Mouse (Mus musculus): ENCODE measurements around the gene Aff4. TPM values are rescaled to one million over a fixed set of nuclear protein-coding genes. Genes with fewer than 3 reads are reported as not detected.

The Aff4 gene
- total and polyA plus RNA-seq, 2 experiments from 2014 or later = 90.2 to 103 TPM

DNA sequence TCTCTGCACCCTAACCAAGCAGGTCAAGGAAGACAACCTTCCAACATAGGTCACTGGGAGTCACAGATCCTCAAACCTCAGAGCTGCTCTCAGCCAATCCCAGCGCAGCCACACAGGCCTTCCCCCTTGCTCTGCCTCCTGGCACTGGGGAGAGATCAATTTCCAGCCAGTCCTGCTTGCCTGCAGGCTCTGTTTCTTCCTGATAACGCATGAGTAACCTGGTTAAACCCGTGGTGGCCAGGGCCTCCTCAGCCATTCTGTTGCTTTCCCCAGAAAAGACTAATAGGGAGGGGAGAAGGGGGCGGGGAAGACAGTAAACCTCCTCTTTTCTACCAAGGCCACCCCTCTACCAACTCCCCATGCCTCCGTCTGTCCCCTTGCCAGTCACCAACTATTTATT, 111.1 kb downstream of the Aff4 start:
- H3K4me2 ChIP-seq (ENCODE audit: low read depth, low read length, poor library complexity, severe bottlenecking) = no peak overlapping the region
- WGBS = 27% methylated on average over 5 of the region's 5 CpGs
- H3K27ac ChIP-seq (ENCODE audit: low read depth, low read length) = no peak overlapping the region
- no peaks in the 10 kb centered on the region for H3K9me3 ChIP-seq (ENCODE audit: low read length)
- H3K9ac ChIP-seq (replicated peaks; ENCODE audit: low read length, poor library complexity, severe bottlenecking) = no peak overlapping the region
- no peak overlapping the region for H3K4me3 ChIP-seq (ENCODE audit: low read depth, low read length)
- no peak for DNase-seq (ENCODE audit: low spot score)
- no peaks in the 10 kb centered on the region for H3K36me3 ChIP-seq (ENCODE audit: insufficient read depth, low read length)
- H3K4me1 ChIP-seq (ENCODE audit: insufficient read depth, low read length) = no peaks in the 10 kb centered on the region
- ATAC-seq (ENCODE audit: low FRiP score) = no peak
- H3K27me3 ChIP-seq (ENCODE audit: insufficient read depth, low read length) = peaks cover 64% of the 10 kb centered on the region
- TF ChIP-seq CTCF (IDR thresholded peaks at IDR 0.05) = no peak

DNA sequence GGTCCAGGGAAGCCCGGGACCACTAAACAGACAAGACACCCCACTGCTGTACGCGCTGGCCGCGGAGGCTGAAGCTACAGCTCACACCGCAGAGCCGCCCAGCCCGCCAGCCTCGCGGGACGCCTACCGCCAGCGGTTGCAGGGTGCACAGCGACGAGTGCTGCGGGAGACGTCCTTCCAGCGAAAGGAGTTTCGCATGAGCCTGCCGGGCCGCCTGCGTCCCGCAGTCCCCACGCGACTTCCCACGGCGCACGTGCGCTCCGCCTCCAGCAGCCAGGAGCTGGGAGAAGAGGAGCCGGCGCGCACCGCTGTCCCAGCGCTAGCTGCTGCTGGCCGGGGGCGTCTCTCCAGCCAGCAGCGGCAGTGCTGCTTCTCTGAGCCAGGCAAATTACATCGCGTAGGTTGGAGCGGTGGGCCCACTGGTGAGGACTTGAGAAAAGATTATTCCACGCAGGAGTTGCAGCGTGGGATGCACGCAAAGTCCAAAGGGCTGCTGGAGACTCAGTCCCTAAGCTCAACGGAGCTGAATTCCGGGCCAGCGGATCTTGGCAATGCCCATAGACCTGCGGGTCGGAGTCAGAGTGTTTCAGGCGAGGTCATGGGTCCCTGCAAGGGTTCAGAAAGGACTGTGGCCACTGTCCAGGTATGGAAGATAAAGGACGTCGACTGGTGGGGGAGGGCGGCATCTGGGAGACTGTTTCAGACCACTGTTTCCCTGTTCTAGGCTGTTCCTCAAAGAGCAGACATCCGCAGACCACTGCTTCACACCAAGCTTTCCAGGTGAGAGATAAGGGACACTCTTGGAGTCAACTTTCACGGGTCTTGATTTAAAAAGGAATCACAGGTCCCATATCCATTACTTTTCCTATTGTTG, 113.2 kb downstream of the Aff4 start:
- DNase-seq (ENCODE audit: low spot score) (no peak), ATAC-seq (ENCODE audit: low FRiP score) (no peak)
- Histone ChIP-seq H3K36me3 (ENCODE audit: insufficient read depth, low read length) (no peaks in the 10 kb centered on the region), H3K9me3 (ENCODE audit: low read length) (no peaks in the 10 kb centered on the region), H3K27me3 (ENCODE audit: insufficient read depth, low read length) (peaks cover 50% of the 10 kb centered on the region), H3K4me1 (ENCODE audit: insufficient read depth, low read length) (no peaks in the 10 kb centered on the region), H3K4me2 (ENCODE audit: low read depth, low read length, poor library complexity, severe bottlenecking) (peak overlapping the region; percentile 67), H3K27ac (ENCODE audit: low read depth, low read length) (no peak overlapping the region), H3K4me3 (ENCODE audit: low read depth, low read length) (peak overlapping the region; percentile 33), H3K9ac (replicated peaks; ENCODE audit: low read length, poor library complexity, severe bottlenecking) (no peak overlapping the region; the same call in 1 of the 2 replicates)
- 9% methylated on average over 53 of the region's 55 CpGs for WGBS
- no peak for TF ChIP-seq CTCF (IDR thresholded peaks at IDR 0.05)

DNA sequence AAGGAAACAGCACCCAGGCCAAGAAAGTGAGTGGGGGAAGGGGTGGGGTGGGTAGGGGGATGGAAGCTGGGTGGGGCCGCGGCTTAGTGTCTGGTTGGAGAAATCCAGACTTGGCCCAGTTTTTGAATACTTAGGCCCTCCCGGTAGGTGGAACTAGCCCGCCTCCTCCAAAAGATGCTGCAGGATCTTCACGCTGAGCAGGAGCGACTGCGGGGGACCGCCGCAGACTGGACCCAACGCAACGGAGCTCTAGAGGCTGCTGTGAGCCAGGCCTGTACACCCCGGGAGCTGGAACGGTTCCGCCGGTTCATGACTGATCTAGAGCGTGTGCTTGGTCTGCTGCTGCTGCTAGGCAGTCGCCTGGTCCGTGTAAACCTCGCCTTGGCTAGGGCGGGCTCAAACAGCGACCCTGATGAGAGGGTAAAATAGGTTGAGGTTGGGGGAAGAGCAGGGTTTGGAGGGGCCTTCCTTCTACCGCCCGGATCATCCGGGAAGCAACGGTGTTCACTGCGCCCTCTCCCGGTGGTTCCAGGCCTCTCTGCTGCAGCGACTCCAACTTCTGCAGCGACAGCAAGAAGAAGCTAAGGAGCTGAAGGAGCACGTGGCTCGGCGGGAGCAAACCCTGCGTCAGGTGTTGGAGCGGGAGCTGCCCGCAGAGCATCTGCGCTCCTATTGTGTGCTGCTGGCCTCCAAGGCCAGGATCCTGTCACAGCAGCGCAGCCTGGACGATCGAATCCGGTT, 115.8 kb downstream of the Aff4 start:
- Histone ChIP-seq H3K27me3 (ENCODE audit: insufficient read depth, low read length) (peaks cover 41% of the 10 kb centered on the region), H3K4me3 (ENCODE audit: low read depth, low read length) (peak overlapping the region; percentile 35), H3K9me3 (ENCODE audit: low read length) (no peaks in the 10 kb centered on the region), H3K4me1 (ENCODE audit: insufficient read depth, low read length) (no peaks in the 10 kb centered on the region), H3K4me2 (ENCODE audit: low read depth, low read length, poor library complexity, severe bottlenecking) (peak overlapping the region; percentile 58), H3K9ac (replicated peaks; ENCODE audit: low read length, poor library complexity, severe bottlenecking) (peak overlapping the region; percentile 13), H3K36me3 (ENCODE audit: insufficient read depth, low read length) (no peaks in the 10 kb centered on the region), H3K27ac (ENCODE audit: low read depth, low read length) (no peak overlapping the region)
- 4% methylated on average over 40 of the region's 40 CpGs for WGBS
- DNase-seq (ENCODE audit: low spot score) = peak; percentile 87
- TF ChIP-seq CTCF (IDR thresholded peaks at IDR 0.05) = peak; percentile 89
- peak; percentile 65; the same call in 1 of the 2 replicates for ATAC-seq (ENCODE audit: low FRiP score)

DNA sequence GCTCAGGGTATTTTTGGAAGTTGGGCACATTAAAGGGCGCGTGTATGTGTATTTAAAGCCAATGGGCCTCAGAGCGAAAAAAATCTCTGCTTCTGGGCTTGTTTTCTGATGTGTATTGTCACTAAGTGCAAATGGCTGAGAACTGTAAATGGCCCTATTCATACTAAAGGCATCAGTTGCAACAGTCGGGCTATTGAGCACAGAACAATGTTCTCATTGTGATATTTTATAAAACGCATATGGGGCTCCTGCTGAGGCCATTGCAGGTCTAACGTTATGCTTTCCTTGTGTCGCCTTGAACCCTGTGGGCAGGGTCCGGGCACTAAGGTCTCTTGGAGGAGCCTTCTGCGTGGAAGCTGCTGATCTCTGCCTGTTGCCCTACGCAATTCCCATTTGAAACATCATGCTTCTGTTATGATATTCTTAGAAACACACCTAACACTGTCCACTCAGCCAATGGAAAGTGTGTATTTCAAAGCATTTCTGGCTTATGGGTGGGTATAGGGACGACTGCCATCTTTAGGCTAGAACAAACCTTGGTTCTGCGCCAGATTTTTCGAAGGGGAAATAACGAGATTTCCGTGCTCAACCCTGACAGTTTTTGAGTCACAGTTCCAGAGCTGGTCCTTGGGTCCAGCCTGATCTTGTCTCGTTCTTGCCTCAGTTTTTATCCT, 118.8 kb downstream of the Aff4 start:
- H3K4me1 ChIP-seq (ENCODE audit: insufficient read depth, low read length) = no peaks in the 10 kb centered on the region
- no peak overlapping the region for H3K9ac ChIP-seq (replicated peaks; ENCODE audit: low read length, poor library complexity, severe bottlenecking)
- no peaks in the 10 kb centered on the region for H3K36me3 ChIP-seq (ENCODE audit: insufficient read depth, low read length)
- 31% methylated on average over 16 of the region's 16 CpGs for WGBS
- peak overlapping the region; percentile 45; the same call in 1 of the 2 replicates for H3K4me2 ChIP-seq (ENCODE audit: low read depth, low read length, poor library complexity, severe bottlenecking)
- H3K9me3 ChIP-seq (ENCODE audit: low read length) = no peaks in the 10 kb centered on the region
- peak overlapping the region; percentile 47; the same call in 1 of the 2 replicates for H3K27ac ChIP-seq (ENCODE audit: low read depth, low read length)
- peaks cover 22% of the 10 kb centered on the region for H3K27me3 ChIP-seq (ENCODE audit: insufficient read depth, low read length)
- ATAC-seq (ENCODE audit: low FRiP score) (no peak), DNase-seq (ENCODE audit: low spot score) (no peak)
- no peak for TF ChIP-seq CTCF (IDR thresholded peaks at IDR 0.05)
- H3K4me3 ChIP-seq (ENCODE audit: low read depth, low read length) = no peak overlapping the region

DNA sequence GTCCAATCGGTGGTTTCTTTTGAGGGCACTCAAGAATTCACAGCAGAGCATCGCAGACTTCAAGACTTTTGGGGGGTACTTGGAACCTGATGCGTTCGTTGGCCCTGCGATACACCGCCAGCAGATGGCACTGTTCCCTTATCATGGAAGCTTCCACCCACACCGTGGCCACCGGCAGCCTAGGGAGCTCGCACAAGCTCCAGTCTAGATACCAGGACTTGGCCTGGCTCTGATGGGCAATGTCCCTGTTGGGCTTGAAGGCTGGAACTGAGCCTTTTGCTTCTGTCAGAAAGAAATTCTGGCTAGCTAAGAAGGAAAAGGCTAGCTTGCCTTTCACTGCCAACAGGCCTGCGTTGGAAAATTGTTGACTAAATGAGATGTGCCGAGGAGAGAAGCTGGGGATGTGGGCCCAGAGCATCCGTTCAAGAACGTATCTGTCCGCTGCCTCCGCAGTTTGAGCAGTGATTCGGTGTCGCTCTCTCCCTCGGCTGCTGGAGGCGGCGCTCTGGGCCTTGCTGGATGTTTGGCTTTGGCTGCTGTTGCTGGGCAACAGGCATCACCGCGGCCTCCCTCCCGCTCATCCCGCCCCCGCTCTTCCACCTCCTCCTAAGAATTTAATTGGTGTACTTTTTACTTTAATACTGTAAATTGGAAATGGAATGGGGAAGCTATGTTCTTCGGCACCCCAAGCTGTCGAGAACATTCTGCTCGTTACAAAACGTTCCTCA, 119.5 kb downstream of the Aff4 start, which contains the start of gene Gm9837:
Gm9837 (minus strand) TSS at position 512 of the 728 bp plus-strand sequence.
- 2% methylated on average over 29 of the region's 29 CpGs for WGBS
- peak; percentile 93 for TF ChIP-seq CTCF (IDR thresholded peaks at IDR 0.05)
- peak within 1 kb of the TSS; percentile 19; the same call in 1 of the 2 replicates for H3K4me3 ChIP-seq (ENCODE audit: low read depth, low read length)
- peak within 1 kb of the TSS; percentile 47 for H3K27ac ChIP-seq (ENCODE audit: low read depth, low read length)
- no peaks in the 10 kb centered on the region for H3K9me3 ChIP-seq (ENCODE audit: low read length)
- H3K36me3 ChIP-seq (ENCODE audit: insufficient read depth, low read length) = no peaks in the 10 kb centered on the region
- peaks cover 15% of the 10 kb centered on the region for H3K27me3 ChIP-seq (ENCODE audit: insufficient read depth, low read length)
- H3K4me2 ChIP-seq (ENCODE audit: low read depth, low read length, poor library complexity, severe bottlenecking) = peak within 1 kb of the TSS; percentile 45
- no peaks in the 10 kb centered on the region for H3K4me1 ChIP-seq (ENCODE audit: insufficient read depth, low read length)
- ATAC-seq (ENCODE audit: low FRiP score) = peak; percentile 80
- peak; percentile 94 for DNase-seq (ENCODE audit: low spot score)
- H3K9ac ChIP-seq (replicated peaks; ENCODE audit: low read length, poor library complexity, severe bottlenecking) = 0 out of 2 replicates have a peak within 1 kb of the TSS, but pooled peaks have one; percentile 36

Small RNAs within 50 kb of the gene (microRNA-seq; reads per million reads assigned to microRNA genes)
- gene Mir6920 (ENCODE audit: borderline number of aligned reads) = 1.3 reads per million

Other genes with a start within 250 kb of the Aff4 start
- gene Hspa4, start 50.4 kb upstream of the Aff4 start, total RNA-seq (2014; rRNA removed) = 93.7 and 112 TPM in 2 replicates
- gene Hspa4, start 50.4 kb upstream of the Aff4 start, polyA plus RNA-seq (2015; fragmentation: Nextera tagmentation; extraction: Ambion mirVana) = 42.8 and 43.3 TPM in 2 replicates
- gene Zcchc10, start 26.2 kb upstream of the Aff4 start, total RNA-seq (2014; rRNA removed) = 0.11 and 0.76 TPM in 2 replicates
- gene Zcchc10, start 26.2 kb upstream of the Aff4 start, polyA plus RNA-seq (2015; fragmentation: Nextera tagmentation; extraction: Ambion mirVana) = 16.3 and 17.4 TPM in 2 replicates
- not detected in 2 replicates for gene Leap2, start 72.3 kb downstream of the Aff4 start, total RNA-seq (2014; rRNA removed)
- gene Leap2, start 72.3 kb downstream of the Aff4 start, polyA plus RNA-seq (2015; fragmentation: Nextera tagmentation; extraction: Ambion mirVana) = not detected in 2 replicates
- 19.6 and 23.8 TPM in 2 replicates for gene Uqcrq, start 80.0 kb downstream of the Aff4 start, total RNA-seq (2014; rRNA removed)
- 860 and 944 TPM in 2 replicates for gene Uqcrq, start 80.0 kb downstream of the Aff4 start, polyA plus RNA-seq (2015; fragmentation: Nextera tagmentation; extraction: Ambion mirVana)
- 0.05 and 5.5 TPM in 2 replicates for gene Gdf9, start 80.2 kb downstream of the Aff4 start, total RNA-seq (2014; rRNA removed)
- 1.1 and 2.3 TPM in 2 replicates for gene Gdf9, start 80.2 kb downstream of the Aff4 start, polyA plus RNA-seq (2015; fragmentation: Nextera tagmentation; extraction: Ambion mirVana)
- gene Gm10447, start 106.3 kb downstream of the Aff4 start, total RNA-seq (2014; rRNA removed) = not detected in 2 replicates
- 0.11 TPM in 2 replicates for gene Gm10447, start 106.3 kb downstream of the Aff4 start, polyA plus RNA-seq (2015; fragmentation: Nextera tagmentation; extraction: Ambion mirVana)
- 5.4 and 10.9 TPM in 2 replicates for gene Shroom1, start 106.4 kb downstream of the Aff4 start, total RNA-seq (2014; rRNA removed)
- gene Shroom1, start 106.4 kb downstream of the Aff4 start, polyA plus RNA-seq (2015; fragmentation: Nextera tagmentation; extraction: Ambion mirVana) = 3.4 and 4.1 TPM in 2 replicates
- not detected in 2 replicates for gene Gm9837, start 119.6 kb downstream of the Aff4 start, total RNA-seq (2014; rRNA removed)
- gene Gm9837, start 119.6 kb downstream of the Aff4 start, polyA plus RNA-seq (2015; fragmentation: Nextera tagmentation; extraction: Ambion mirVana) = not detected in 2 replicates
- not detected in 2 replicates for gene Gm9945, start 129.3 kb downstream of the Aff4 start, total RNA-seq (2014; rRNA removed)
- gene Gm9945, start 129.3 kb downstream of the Aff4 start, polyA plus RNA-seq (2015; fragmentation: Nextera tagmentation; extraction: Ambion mirVana) = 0.33 and 0.43 TPM in 2 replicates
- 6.6 and 7.3 TPM in 2 replicates for gene Sowaha, start 129.4 kb downstream of the Aff4 start, total RNA-seq (2014; rRNA removed)
- 3.5 and 4.0 TPM in 2 replicates for gene Sowaha, start 129.4 kb downstream of the Aff4 start, polyA plus RNA-seq (2015; fragmentation: Nextera tagmentation; extraction: Ambion mirVana)
- 44.8 and 54.6 TPM in 2 replicates for gene Sept8, start 168.4 kb downstream of the Aff4 start, total RNA-seq (2014; rRNA removed)
- 18.7 and 19.7 TPM in 2 replicates for gene Sept8, start 168.4 kb downstream of the Aff4 start, polyA plus RNA-seq (2015; fragmentation: Nextera tagmentation; extraction: Ambion mirVana)
- 114 and 117 TPM in 2 replicates for gene Kif3a, start 216.5 kb downstream of the Aff4 start, total RNA-seq (2014; rRNA removed)
- gene Kif3a, start 216.5 kb downstream of the Aff4 start, polyA plus RNA-seq (2015; fragmentation: Nextera tagmentation; extraction: Ambion mirVana) = 335 and 386 TPM in 2 replicates

All from midbrain, postnatal 0 days (tissue).